Mouse (Mus musculus): Measurements from ENCODE around the gene Usp35. TPM values are rescaled to one million over a fixed set of nuclear protein-coding genes. Genes with fewer than 3 reads are reported as not detected.

Usp35 gene
- total RNA-seq, 2 experiments from 2014 or later: 11.9 to 12.4 TPM

DNA sequence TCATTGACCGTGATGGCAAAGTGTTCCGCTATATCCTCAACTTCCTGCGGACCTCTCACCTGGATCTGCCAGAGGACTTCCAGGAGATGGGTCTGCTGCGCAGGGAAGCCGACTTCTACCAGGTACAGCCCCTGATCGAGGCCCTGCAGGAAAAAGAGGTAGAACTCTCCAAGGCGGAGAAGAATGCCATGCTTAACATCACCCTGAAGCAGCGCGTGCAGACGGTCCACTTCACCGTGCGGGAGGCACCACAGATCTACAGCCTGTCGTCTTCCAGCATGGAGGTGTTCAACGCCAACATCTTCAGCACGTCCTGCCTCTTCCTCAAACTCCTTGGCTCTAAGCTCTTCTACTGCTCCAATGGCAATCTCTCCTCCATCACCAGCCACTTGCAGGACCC, 15.6 kb upstream of the Usp35 start:
- no peak for DNase-seq (ENCODE audit: low spot score in 2 of 2)

- DNase-seq (ENCODE audit: low spot score in 2 of 2): no peak
Observed at GRCm38 (mm10) chr7:97346822-97347166, 15.0 kb upstream of the Usp35 start.

- DNase-seq (ENCODE audit: low spot score in 2 of 2): no peak
Observed at GRCm38 (mm10) chr7:97346111-97346821, 14.4 kb upstream of the Usp35 start.

DNA sequence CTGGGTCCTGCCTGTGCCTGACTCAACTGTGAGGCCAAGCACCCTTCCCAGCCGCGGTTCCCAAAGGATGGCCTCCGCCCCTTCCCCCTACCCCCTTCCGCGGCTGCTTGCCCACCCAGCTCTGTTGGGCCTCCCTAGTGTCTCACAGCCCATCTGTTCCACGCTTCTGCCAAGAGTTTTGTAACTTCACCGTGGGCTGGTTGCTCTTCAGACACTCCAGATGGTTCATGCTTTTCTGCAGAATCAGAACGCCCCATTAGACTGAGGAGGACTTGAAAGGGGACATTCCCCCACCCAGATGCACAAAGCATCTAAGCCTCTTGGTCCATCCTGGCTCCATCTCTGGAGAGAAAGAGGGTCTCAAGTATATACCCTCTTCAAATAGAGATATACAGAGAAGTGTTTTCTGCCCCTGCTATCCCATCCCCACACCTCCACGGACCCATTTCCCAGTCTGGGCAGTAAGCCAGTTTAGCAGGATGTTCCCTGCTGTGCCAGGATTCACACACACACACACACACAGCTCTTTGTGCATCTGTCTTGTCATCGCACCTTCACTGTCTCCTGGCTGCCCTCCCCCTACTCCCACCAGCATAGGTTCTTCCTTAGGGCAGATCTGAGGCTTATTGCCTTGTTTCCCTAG, 13.5 kb upstream of the Usp35 start:
- DNase-seq (ENCODE audit: low spot score in 2 of 2): peak; percentile 72 to 85

GRCm38 (mm10) chr7:97344655-97345054, 12.8 kb upstream of the Usp35 start:
- no peak for DNase-seq (ENCODE audit: low spot score in 2 of 2)

- no peak for DNase-seq (ENCODE audit: low spot score in 2 of 2)
Observed at GRCm38 (mm10) chr7:97342961-97343360, 11.1 kb upstream of the Usp35 start.

DNA sequence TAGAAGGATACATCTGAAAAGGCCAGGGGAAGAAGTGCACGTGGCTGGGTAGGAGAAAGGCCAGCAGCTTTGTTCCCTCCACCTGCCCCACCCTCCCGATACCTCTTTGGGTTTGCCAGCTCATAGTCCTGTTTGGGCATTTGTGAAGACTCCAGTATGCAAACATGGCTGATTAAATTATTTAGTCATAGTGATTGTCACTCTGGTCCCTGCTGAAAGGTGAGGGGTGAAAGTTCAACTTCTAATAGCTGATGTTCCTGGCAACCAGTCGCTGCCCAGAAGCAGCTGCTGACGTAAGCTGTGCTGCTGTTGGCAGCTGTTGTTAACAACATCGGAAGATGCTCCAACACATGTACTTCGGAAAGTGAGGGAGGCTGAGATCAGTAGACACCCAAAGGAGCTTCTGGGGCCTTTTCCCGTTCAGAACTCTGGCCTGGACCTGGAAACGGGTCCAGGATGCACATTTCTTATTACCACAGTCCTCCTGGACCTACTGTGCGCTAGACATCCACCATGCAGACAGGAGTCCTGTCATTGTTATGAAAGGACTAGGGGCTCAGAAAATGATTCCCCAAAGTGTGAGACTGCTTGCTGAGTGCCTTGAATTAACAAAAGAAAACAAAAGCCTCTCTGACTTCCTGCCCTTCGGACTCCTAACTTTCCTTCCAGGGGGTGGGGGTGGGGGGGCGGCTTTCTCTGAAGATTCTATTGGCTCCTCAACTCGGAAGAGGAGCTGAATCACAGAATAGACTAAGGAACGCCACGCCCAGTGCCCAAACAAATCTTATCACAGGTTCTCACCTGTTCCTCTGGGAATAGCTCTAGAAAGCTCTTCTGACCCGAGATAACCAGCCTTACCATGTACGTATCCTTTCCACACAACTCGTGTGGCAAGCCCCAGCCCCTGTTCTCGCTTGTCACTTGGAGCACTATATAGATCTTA, 9.4 kb upstream of the Usp35 start:
- no peak for DNase-seq (ENCODE audit: low spot score in 2 of 2)

- DNase-seq (ENCODE audit: low spot score in 2 of 2): no peak
Observed at GRCm38 (mm10) chr7:97339623-97340022, 7.8 kb upstream of the Usp35 start.

DNA sequence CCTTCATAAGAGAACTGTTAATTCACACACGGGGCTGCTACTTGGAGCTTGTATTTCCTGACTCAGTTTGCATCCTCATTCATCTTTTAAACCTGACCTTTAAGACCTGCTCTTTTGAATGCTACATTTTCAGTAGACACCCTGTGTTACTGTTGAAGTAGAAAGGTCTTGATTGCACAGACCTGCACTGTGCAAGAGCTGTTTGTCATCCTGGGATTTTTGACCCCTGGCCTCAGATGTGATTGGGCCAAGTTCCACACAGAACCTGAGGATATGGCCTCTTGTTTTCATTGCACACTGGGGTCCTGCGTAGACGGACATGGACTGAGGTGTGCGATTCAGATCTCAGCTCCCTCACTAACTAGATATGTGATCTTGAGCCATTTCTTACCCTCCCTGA, 6.8 kb upstream of the Usp35 start:
- DNase-seq (ENCODE audit: low spot score in 2 of 2): no peak

DNA sequence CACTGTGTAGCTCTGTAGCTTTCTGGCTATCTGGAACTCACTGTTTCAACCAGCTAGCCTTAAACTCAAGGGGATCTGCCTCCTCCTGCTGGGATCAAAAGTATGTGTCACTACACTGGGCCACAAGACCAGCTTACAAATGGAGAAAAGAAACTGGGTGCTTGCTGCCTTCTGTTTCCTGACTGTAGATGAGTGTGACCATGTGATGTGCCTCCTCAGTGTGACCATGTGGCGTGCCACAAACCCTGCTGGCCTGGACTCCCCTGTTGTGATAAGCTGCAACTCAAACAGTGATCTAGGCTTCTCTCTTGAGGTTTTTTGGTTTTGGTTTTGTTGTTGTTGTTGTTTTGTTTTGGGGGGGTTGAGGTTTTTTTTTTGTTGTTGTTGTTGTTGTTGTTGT, 4.9 kb upstream of the Usp35 start:
- DNase-seq (ENCODE audit: low spot score in 2 of 2): no peak

GRCm38 (mm10) chr7:97334406-97334805, 2.6 kb upstream of the Usp35 start:
- DNase-seq (ENCODE audit: low spot score in 2 of 2): no peak

GRCm38 (mm10) chr7:97333113-97333898, 1.5 kb upstream of the Usp35 start:
- DNase-seq (ENCODE audit: low spot score in 2 of 2): no peak

DNA sequence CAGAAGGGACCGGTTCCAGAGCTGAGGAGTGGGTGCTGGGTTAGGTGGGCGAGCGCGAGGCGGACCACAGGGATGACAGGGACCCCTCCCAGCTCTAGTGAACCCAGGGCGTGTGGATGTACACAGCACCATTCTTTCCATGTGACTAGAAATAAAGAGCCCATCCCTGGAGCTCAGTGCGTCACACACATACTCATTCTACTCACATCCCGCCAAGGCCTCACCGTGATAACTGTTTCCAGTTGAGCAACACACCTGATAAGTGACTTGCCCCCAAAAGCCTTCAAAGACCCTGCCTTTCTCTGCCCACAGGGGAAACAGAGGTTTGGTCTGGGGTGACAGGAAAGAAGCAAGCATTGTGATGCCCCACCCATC, 834 bp upstream of the Usp35 start:
- no peak for DNase-seq (ENCODE audit: low spot score in 2 of 2)

DNA sequence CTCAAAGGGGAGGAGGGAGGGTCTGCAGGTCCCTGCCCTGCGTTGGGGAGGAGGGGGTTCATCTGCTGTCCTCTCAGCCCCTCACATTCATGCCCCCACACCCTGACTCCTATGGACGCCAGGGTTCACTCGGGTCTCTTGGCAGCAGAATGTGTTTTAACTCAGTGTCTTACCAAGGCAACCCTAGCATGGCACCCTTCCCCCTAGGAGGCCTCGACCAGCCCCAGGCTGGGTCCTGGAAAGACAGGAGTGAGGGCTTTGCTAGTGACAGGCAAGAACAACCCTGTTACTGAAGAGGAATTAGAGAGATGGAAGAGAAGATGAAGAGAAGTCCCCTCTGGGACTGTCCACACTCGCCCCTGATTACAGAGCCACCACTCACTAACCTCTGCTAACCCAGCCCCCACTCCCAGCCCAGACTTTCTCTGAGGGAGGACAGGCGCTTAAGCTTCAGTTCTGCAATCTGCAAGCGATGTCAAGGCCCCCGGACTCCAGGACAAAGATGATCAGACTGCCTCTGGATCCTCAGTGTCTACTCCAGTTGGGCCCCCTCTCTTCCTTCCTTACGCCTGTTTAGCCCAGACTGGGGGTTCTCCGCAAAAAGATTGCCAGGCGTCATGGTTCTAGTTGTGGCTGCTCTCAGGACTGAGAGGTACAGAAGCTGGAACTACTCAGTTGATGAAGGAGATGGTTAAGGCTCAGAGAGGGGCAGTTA, 732 bp downstream of the Usp35 start:
- no peak for DNase-seq (ENCODE audit: low spot score in 2 of 2)

GRCm38 (mm10) chr7:97329676-97330075, 2.1 kb downstream of the Usp35 start:
- DNase-seq (ENCODE audit: low spot score in 2 of 2): no peak

DNA sequence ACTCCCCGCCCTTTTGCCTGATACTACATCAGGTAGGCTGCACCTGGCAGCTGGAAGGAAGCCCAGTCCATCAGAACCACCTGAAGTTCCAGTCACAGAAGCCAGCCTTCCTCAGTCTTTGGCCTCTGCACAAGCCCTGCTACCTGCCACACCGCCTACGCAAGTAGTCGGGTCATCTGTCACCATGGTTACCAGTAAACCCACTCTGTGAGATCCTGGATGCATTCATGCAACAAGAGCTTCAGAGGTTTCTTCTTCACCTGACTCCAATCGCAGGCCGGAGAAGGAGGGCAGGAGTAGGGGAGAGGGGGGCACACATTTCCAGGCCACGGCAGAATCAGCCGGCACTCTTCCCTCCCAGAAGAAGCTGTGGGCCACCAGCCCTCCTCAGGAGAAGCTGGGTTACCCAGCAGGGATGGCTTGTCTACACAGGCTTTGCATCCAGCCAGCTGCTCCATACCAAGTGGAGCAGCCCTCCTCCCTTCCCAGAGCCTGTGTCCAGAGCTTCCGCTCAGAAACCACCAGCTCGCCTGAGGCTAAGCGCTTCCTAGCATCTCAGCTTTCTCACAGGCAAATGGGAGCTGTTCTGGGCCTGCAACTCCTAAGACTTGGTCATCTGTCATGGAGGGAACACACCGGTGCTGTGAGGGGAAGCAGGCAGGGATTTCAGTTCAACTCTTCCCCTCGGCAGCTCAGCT, 2.8 kb downstream of the Usp35 start:
- no peak for DNase-seq (ENCODE audit: low spot score in 2 of 2)

DNA sequence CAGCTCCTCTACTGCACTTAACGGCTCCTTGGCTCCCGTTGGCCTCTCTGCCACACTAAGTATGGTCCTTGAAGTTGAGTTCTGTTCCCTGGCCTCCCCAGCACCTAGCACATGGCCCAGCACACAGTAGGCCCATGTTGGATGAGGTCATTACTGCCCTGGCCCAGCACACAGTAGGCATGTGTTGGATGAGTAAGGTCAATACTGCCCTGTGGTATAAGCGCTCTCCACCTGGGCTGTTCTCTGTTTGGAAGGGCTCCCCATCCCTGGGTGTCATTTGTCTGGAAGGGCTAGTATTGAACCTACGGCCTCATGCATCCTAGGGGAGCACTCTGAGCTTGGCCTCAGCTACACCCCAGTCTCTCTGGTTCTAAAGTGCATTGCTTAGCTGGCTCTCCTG, 4.4 kb downstream of the Usp35 start:
- DNase-seq (ENCODE audit: low spot score in 2 of 2): no peak

- peak in 1 of 2 experiments; percentile 32 for DNase-seq (ENCODE audit: low spot score in 2 of 2)
Observed at GRCm38 (mm10) chr7:97325156-97325985, 6.4 kb downstream of the Usp35 start.

GRCm38 (mm10) chr7:97324342-97324741, 7.5 kb downstream of the Usp35 start:
- no peak for DNase-seq (ENCODE audit: low spot score in 2 of 2)
